Mouse (Mus musculus) neural tube, embryonic 12.5 days (tissue): ENCODE measurements at regions not wholly inside any gene's neighbourhood (a gene's known extent, or its start where the extent isn't known, plus 50 kb on each side); places are given as distances from the start of the nearest gene placed in this dataset.

ENCODE experiments used
- ATAC-seq: fragments of 200-750 bp; cut with Nextera tagmentation; 2 replicates; pipeline ENCODE4 v1.8.0; 2017; ENCODE audit warnings: low read depth, mild to moderate bottlenecking, moderate TSS enrichment, moderate library complexity; ENCODE audit not compliant: low FRiP score
- H3K27ac ChIP-seq: fragments of 300-500 bp; sonication (generic); 2 replicates; pipeline ENCODE4 v1.5.1; 2016
- H3K27me3 ChIP-seq: fragments of 300-500 bp; sonication (generic); replicated peaks from 2 replicates; pipeline ENCODE4 v1.6.1; 2016; ENCODE audit warnings: mild to moderate bottlenecking
- H3K36me3 ChIP-seq: fragments of 300-500 bp; sonication (generic); 2 replicates; pipeline ENCODE4 v1.6.1; 2016; ENCODE audit warnings: mild to moderate bottlenecking
- H3K4me1 ChIP-seq: fragments of 300-500 bp; sonication (generic); 2 replicates; pipeline ENCODE4 v1.6.1; 2016
- H3K4me2 ChIP-seq: fragments of 300-500 bp; sonication (generic); replicated peaks from 2 replicates; pipeline ENCODE4 v1.6.1; 2016; ENCODE audit warnings: mild to moderate bottlenecking
- H3K4me3 ChIP-seq: fragments of 300-500 bp; sonication (generic); 2 replicates; pipeline ENCODE4 v1.5.1; 2016
- H3K9ac ChIP-seq: fragments of 300-500 bp; sonication (generic); 2 replicates; pipeline ENCODE4 v1.6.1; 2016; ENCODE audit warnings: mild to moderate bottlenecking
- H3K9me3 ChIP-seq: fragments of 300-500 bp; sonication (generic); 2 replicates; pipeline ENCODE4 v1.6.1; 2016; ENCODE audit warnings: mild to moderate bottlenecking
- WGBS: fragments of 180-500 bp; shearing (Covaris S2); methylation state at CpG from one replicate; pipeline ENCODE4 v1.1.7; 2016; 5-methylcytosine and 5-hydroxymethylcytosine counted together

GRCm38 (mm10) chr1:40907813-40908212 lies 102.4 kb downstream of the Tmem182 start:
- ATAC-seq, result no peak

GRCm38 (mm10) chr1:40913591-40913990 lies 108.2 kb downstream of the Tmem182 start:
- Histone ChIP-seq H3K27ac (no peak overlapping the region), H3K4me3 (no peak overlapping the region), H3K9me3 (no peaks in the 10 kb centered on the region), H3K4me2 (no peak overlapping the region), H3K27me3 (no peaks in the 10 kb centered on the region), H3K36me3 (no peaks in the 10 kb centered on the region), H3K9ac (no peak overlapping the region), H3K4me1 (no peaks in the 10 kb centered on the region)
- WGBS, result 73% methylated on average over 3 of the region's 3 CpGs
- ATAC-seq, result no peak

More at GRCm38 (mm10) chr1:40907813-40908212, 102.4 kb downstream of the Tmem182 start:
- no peak overlapping the region for H3K4me3 ChIP-seq
- H3K27me3 ChIP-seq, result no peaks in the 10 kb centered on the region
- H3K36me3 ChIP-seq, result no peaks in the 10 kb centered on the region
- no peaks in the 10 kb centered on the region for H3K9me3 ChIP-seq
- no peak overlapping the region for H3K4me2 ChIP-seq
- no peak overlapping the region for H3K27ac ChIP-seq
- no peaks in the 10 kb centered on the region for H3K4me1 ChIP-seq
- no peak overlapping the region for H3K9ac ChIP-seq

GRCm38 (mm10) chr1:40924271-40924670 lies 118.9 kb downstream of the Tmem182 start:
- no peaks in the 10 kb centered on the region for H3K9me3 ChIP-seq
- no peak overlapping the region for H3K4me2 ChIP-seq
- 84% methylated on average over 3 of the region's 3 CpGs for WGBS
- H3K9ac ChIP-seq, result no peak overlapping the region
- no peaks in the 10 kb centered on the region for H3K4me1 ChIP-seq
- no peak for ATAC-seq
- no peaks in the 10 kb centered on the region for H3K27me3 ChIP-seq
- no peak overlapping the region for H3K4me3 ChIP-seq
- no peaks in the 10 kb centered on the region for H3K36me3 ChIP-seq
- no peak overlapping the region for H3K27ac ChIP-seq

- Histone ChIP-seq H3K36me3 (no peaks in the 10 kb centered on the region), H3K9ac (no peak overlapping the region), H3K9me3 (no peaks in the 10 kb centered on the region), H3K4me3 (no peak overlapping the region), H3K4me2 (no peak overlapping the region), H3K4me1 (no peaks in the 10 kb centered on the region), H3K27ac (no peak overlapping the region), H3K27me3 (no peaks in the 10 kb centered on the region)
- ATAC-seq, result no peak
- 68% methylated on average over 7 of the region's 7 CpGs for WGBS
Measured at GRCm38 (mm10) chr1:40924780-40925179, 119.4 kb downstream of the Tmem182 start.

GRCm38 (mm10) chr1:40931374-40931773 lies 126.0 kb downstream of the Tmem182 start:
- Histone ChIP-seq H3K27ac (no peak overlapping the region), H3K4me2 (no peak overlapping the region), H3K4me3 (no peak overlapping the region), H3K27me3 (no peaks in the 10 kb centered on the region), H3K36me3 (no peaks in the 10 kb centered on the region), H3K9ac (no peak overlapping the region), H3K4me1 (no peaks in the 10 kb centered on the region), H3K9me3 (no peaks in the 10 kb centered on the region)
- 80% methylated on average over 5 of the region's 5 CpGs for WGBS
- no peak for ATAC-seq

GRCm38 (mm10) chr1:40936729-40937128 lies 131.3 kb downstream of the Tmem182 start:
- H3K9ac ChIP-seq, result no peak overlapping the region
- H3K4me2 ChIP-seq, result no peak overlapping the region
- no peaks in the 10 kb centered on the region for H3K36me3 ChIP-seq
- no peak for ATAC-seq
- no peaks in the 10 kb centered on the region for H3K4me1 ChIP-seq
- 82% methylated on average over 3 of the region's 3 CpGs for WGBS
- no peak overlapping the region for H3K27ac ChIP-seq
- H3K27me3 ChIP-seq, result no peaks in the 10 kb centered on the region
- H3K4me3 ChIP-seq, result no peak overlapping the region
- H3K9me3 ChIP-seq, result no peaks in the 10 kb centered on the region

- no peak for ATAC-seq
- H3K4me3 ChIP-seq, result no peak overlapping the region
- H3K36me3 ChIP-seq, result no peaks in the 10 kb centered on the region
- H3K4me2 ChIP-seq, result no peak overlapping the region
- H3K9ac ChIP-seq, result no peak overlapping the region
- no peaks in the 10 kb centered on the region for H3K9me3 ChIP-seq
- H3K27me3 ChIP-seq, result no peaks in the 10 kb centered on the region
- H3K27ac ChIP-seq, result no peak overlapping the region
- WGBS, result 93% methylated on average over 14 of the region's 14 CpGs
- H3K4me1 ChIP-seq, result no peaks in the 10 kb centered on the region
Measured at GRCm38 (mm10) chr1:40942751-40943150, 137.3 kb downstream of the Tmem182 start.

GRCm38 (mm10) chr1:40943165-40943564 lies 137.8 kb downstream of the Tmem182 start:
- H3K9me3 ChIP-seq, result no peaks in the 10 kb centered on the region
- no peak overlapping the region for H3K4me2 ChIP-seq
- no peak overlapping the region for H3K4me3 ChIP-seq
- H3K27ac ChIP-seq, result no peak overlapping the region
- 67% methylated on average over 7 of the region's 7 CpGs for WGBS
- no peak for ATAC-seq
- H3K9ac ChIP-seq, result no peak overlapping the region
- H3K4me1 ChIP-seq, result no peaks in the 10 kb centered on the region
- H3K27me3 ChIP-seq, result no peaks in the 10 kb centered on the region
- no peaks in the 10 kb centered on the region for H3K36me3 ChIP-seq

GRCm38 (mm10) chr1:40950641-40951040 lies 145.2 kb downstream of the Tmem182 start:
- no peak for ATAC-seq
- 84% methylated on average over 5 of the region's 5 CpGs for WGBS
- Histone ChIP-seq H3K4me1 (no peaks in the 10 kb centered on the region), H3K9ac (no peak overlapping the region), H3K36me3 (no peaks in the 10 kb centered on the region), H3K9me3 (no peaks in the 10 kb centered on the region), H3K4me3 (no peak overlapping the region), H3K27ac (no peak overlapping the region), H3K4me2 (no peak overlapping the region), H3K27me3 (no peaks in the 10 kb centered on the region)

- Histone ChIP-seq H3K4me3 (no peak overlapping the region), H3K4me1 (no peaks in the 10 kb centered on the region), H3K27ac (no peak overlapping the region), H3K4me2 (no peak overlapping the region), H3K27me3 (no peaks in the 10 kb centered on the region), H3K36me3 (no peaks in the 10 kb centered on the region), H3K9me3 (no peaks in the 10 kb centered on the region), H3K9ac (no peak overlapping the region)
- WGBS, result 83% methylated on average over 14 of the region's 14 CpGs
- no peak for ATAC-seq
Measured at GRCm38 (mm10) chr1:40954720-40955163, 149.3 kb downstream of the Tmem182 start.

- no peaks in the 10 kb centered on the region for H3K9me3 ChIP-seq
- H3K4me3 ChIP-seq, result no peak overlapping the region
- no peaks in the 10 kb centered on the region for H3K4me1 ChIP-seq
- H3K27me3 ChIP-seq, result no peaks in the 10 kb centered on the region
- no peak overlapping the region for H3K9ac ChIP-seq
- no peak for ATAC-seq
- WGBS, result 78% methylated on average over 17 of the region's 17 CpGs
- no peak overlapping the region for H3K4me2 ChIP-seq
- no peaks in the 10 kb centered on the region for H3K36me3 ChIP-seq
- H3K27ac ChIP-seq, result no peak overlapping the region
Measured at GRCm38 (mm10) chr1:40967768-40968504, 162.5 kb downstream of the Tmem182 start.

- Histone ChIP-seq H3K27ac (no peak overlapping the region), H3K4me1 (no peaks in the 10 kb centered on the region), H3K36me3 (no peaks in the 10 kb centered on the region), H3K9ac (no peak overlapping the region), H3K27me3 (no peaks in the 10 kb centered on the region), H3K4me3 (no peak overlapping the region), H3K9me3 (no peaks in the 10 kb centered on the region), H3K4me2 (no peak overlapping the region)
- no peak for ATAC-seq
- WGBS, result 70% methylated on average over 2 of the region's 2 CpGs
Measured at GRCm38 (mm10) chr1:40983762-40984161, 178.4 kb downstream of the Tmem182 start.

- ATAC-seq, result no peak
- Histone ChIP-seq H3K4me3 (no peak overlapping the region), H3K4me1 (no peaks in the 10 kb centered on the region)
Measured at GRCm38 (mm10) chr1:40993327-40993726, 187.9 kb downstream of the Tmem182 start.

More at GRCm38 (mm10) chr1:40993327-40993726, 187.9 kb downstream of the Tmem182 start:
- H3K36me3 ChIP-seq, result no peaks in the 10 kb centered on the region
- no peak overlapping the region for H3K27ac ChIP-seq
- no peak overlapping the region for H3K4me2 ChIP-seq
- no peak overlapping the region for H3K9ac ChIP-seq
- H3K27me3 ChIP-seq, result no peaks in the 10 kb centered on the region
- 87% methylated on average over 4 of the region's 4 CpGs for WGBS
- no peaks in the 10 kb centered on the region for H3K9me3 ChIP-seq
